Mouse (Mus musculus) intestine, postnatal 0 days (tissue): Measurements from ENCODE around the gene Tmem120b. TPM values are rescaled to one million over a fixed set of nuclear protein-coding genes. Genes with fewer than 3 reads are reported as not detected.

Source experiments
- ATAC-seq: fragments of 200-750 bp; cut with Nextera tagmentation; 2 replicates; pipeline ENCODE4 v1.8.0; 2017; ENCODE audit warnings: mild to moderate bottlenecking, moderate TSS enrichment, moderate library complexity
- H3K27ac ChIP-seq: fragments of 300-500 bp; sonication (generic); 2 replicates; pipeline ENCODE4 v1.5.1; 2014; ENCODE audit warnings: mild to moderate bottlenecking, low read depth, low read length, moderate library complexity
- H3K27me3 ChIP-seq: fragments of 300-500 bp; sonication (generic); replicated peaks from 2 replicates; pipeline ENCODE4 v1.6.1; 2014; ENCODE audit warnings: low read length, mixed read lengths; ENCODE audit not compliant: control insufficient read depth, insufficient read depth
- H3K36me3 ChIP-seq: fragments of 300-500 bp; sonication (generic); 2 replicates; pipeline ENCODE4 v1.6.1; 2014; ENCODE audit warnings: mild to moderate bottlenecking, moderate library complexity; ENCODE audit not compliant: control insufficient read depth, insufficient read depth
- H3K4me1 ChIP-seq: fragments of 300-500 bp; sonication (generic); replicated peaks from 2 replicates; pipeline ENCODE4 v1.6.1; 2014; ENCODE audit warnings: antibody characterized with exemption, low read length, mixed read lengths; ENCODE audit not compliant: control insufficient read depth, insufficient read depth
- H3K4me2 ChIP-seq: fragments of 300-500 bp; sonication (generic); replicated peaks from 2 replicates; pipeline ENCODE4 v1.6.1; 2014; ENCODE audit warnings: low read depth, mild to moderate bottlenecking, moderate library complexity
- H3K4me3 ChIP-seq: fragments of 300-500 bp; sonication (generic); 2 replicates; pipeline ENCODE4 v1.5.1; 2014; ENCODE audit warnings: low read depth, low read length
- H3K9ac ChIP-seq: fragments of 300-500 bp; sonication (generic); 2 replicates; pipeline ENCODE4 v1.6.1; 2014; ENCODE audit warnings: mild to moderate bottlenecking, low read depth, low read length
- H3K9me3 ChIP-seq: fragments of 300-500 bp; sonication (generic); 2 replicates; pipeline ENCODE4 v1.6.1; 2016; ENCODE audit warnings: mixed run types; ENCODE audit not compliant: control insufficient read depth
- CTCF ChIP-seq: sonication (generic); IDR thresholded peaks from 2 replicates; pipeline ENCODE4 v1.5.1; 2016; ENCODE audit warnings: low read depth, mild to moderate bottlenecking, control low read depth, antibody characterized with exemption, moderate library complexity
- WGBS: fragments of 180-500 bp; shearing (Covaris S2); extraction: QIAGEN DNeasy Blood & Tissue Kit; methylation state at CpG from one replicate; pipeline ENCODE4 v1.1.7; 2014; 5-methylcytosine and 5-hydroxymethylcytosine counted together
- polyA plus RNA-seq: library from polyadenylated mRNA; unstranded; fragments of >200 nt; fragmentation: Nextera tagmentation; extraction: Ambion mirVana; gene quantifications from 2 replicates; pipeline ENCODE4 v1.2.1, GENCODE M21; 2015

The Tmem120b gene
- polyA plus RNA-seq, 1 experiment from 2014 or later: 3.2 TPM

GRCm38 (mm10) chr5:123139722-123140627 lies 71.8 kb downstream of the Tmem120b start:
- ATAC-seq: no peak
- Histone ChIP-seq H3K4me1 (0 out of 2 replicates have a peak, but pooled peaks cover 12% of the 10 kb centered on the region), H3K4me3 (peak overlapping the region; percentile 86), H3K27ac (peak overlapping the region; percentile 100), H3K36me3 (no peaks in the 10 kb centered on the region), H3K27me3 (no peaks in the 10 kb centered on the region), H3K9me3 (no peaks in the 10 kb centered on the region), H3K4me2 (peak overlapping the region; percentile 98), H3K9ac (peak overlapping the region; percentile 99)
- TF ChIP-seq CTCF: no peak
- WGBS: under 1% methylated on average over 28 of the region's 28 CpGs

- H3K4me3 ChIP-seq: peak overlapping the region; percentile 86
- no peaks in the 10 kb centered on the region for H3K9me3 ChIP-seq
- H3K27ac ChIP-seq: peak overlapping the region; percentile 96
- peak; percentile 29 for TF ChIP-seq CTCF
- under 1% methylated on average over 31 of the region's 31 CpGs for WGBS
- H3K27me3 ChIP-seq: no peaks in the 10 kb centered on the region
- peak overlapping the region; percentile 99 for H3K9ac ChIP-seq
- peak; percentile 32 for ATAC-seq
- H3K4me1 ChIP-seq: 0 out of 2 replicates have a peak, but pooled peaks cover 9% of the 10 kb centered on the region
- peak overlapping the region; percentile 98 for H3K4me2 ChIP-seq
- H3K36me3 ChIP-seq: no peaks in the 10 kb centered on the region
These were observed 72.7 kb downstream of the Tmem120b start for GRCm38 (mm10) chr5:123140694-123141554.

GRCm38 (mm10) chr5:123141555-123142160 lies 73.4 kb downstream of the Tmem120b start:
- no peak for TF ChIP-seq CTCF
- H3K4me3 ChIP-seq: peak overlapping the region; percentile 86
- H3K4me2 ChIP-seq: peak overlapping the region; percentile 98
- peaks cover 4% of the 10 kb centered on the region for H3K36me3 ChIP-seq
- H3K9ac ChIP-seq: peak overlapping the region; percentile 99
- no peaks in the 10 kb centered on the region for H3K9me3 ChIP-seq
- under 1% methylated on average over 36 of the region's 38 CpGs for WGBS
- ATAC-seq: no peak
- H3K27ac ChIP-seq: peak overlapping the region; percentile 96
- H3K4me1 ChIP-seq: 0 out of 2 replicates have a peak, but pooled peaks cover 7% of the 10 kb centered on the region
- H3K27me3 ChIP-seq: no peaks in the 10 kb centered on the region

GRCm38 (mm10) chr5:123142161-123143157 lies 74.2 kb downstream of the Tmem120b start, which contains the start of gene Setd1b:
TSS of gene Setd1b (plus strand) at chr5:123142193.
- Histone ChIP-seq H3K27me3 (no peaks in the 10 kb centered on the region), H3K4me2 (peak within 1 kb of the TSS; percentile 98), H3K9me3 (no peaks in the 10 kb centered on the region), H3K27ac (peak within 1 kb of the TSS; percentile 96), H3K9ac (peak within 1 kb of the TSS; percentile 99), H3K4me3 (peak within 1 kb of the TSS; percentile 86), H3K4me1 (0 out of 2 replicates have a peak, but pooled peaks cover 3% of the 10 kb centered on the region), H3K36me3 (peaks cover 12% of the 10 kb centered on the region)
- ATAC-seq: 0 out of 2 replicates have a peak, but pooled peaks have one; percentile 14
- under 1% methylated on average over 63 of the region's 103 CpGs for WGBS
- TF ChIP-seq CTCF: no peak
